Mouse (Mus musculus) kidney, adult 9 months (tissue): Measurements from ENCODE around the gene Apba1.

ENCODE experiments used
- DNase-seq: peaks from one replicate; pipeline ENCODE4 v3.0.0; 2022

Gene Apba1

DNA sequence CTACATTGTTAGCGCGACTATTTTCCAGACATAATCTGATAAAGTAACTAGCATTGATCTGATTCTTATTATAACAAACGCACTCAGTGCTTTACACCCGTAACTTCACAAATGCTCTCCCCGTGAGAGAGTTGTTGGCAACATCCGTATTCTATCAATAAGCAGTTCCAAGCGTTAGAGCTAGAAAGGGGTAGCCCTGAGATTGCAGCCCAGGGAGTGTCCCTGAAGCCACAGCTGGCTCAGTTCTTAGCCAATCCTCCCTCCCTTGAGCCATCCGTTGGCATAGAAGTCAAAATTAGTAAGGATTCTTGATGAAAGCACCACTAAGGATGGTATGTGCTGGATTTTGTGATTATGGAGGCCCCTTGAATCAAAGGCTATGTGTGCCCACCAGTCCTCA is 48.7 kb downstream of the Apba1 start:
- DNase-seq: no peak

DNA sequence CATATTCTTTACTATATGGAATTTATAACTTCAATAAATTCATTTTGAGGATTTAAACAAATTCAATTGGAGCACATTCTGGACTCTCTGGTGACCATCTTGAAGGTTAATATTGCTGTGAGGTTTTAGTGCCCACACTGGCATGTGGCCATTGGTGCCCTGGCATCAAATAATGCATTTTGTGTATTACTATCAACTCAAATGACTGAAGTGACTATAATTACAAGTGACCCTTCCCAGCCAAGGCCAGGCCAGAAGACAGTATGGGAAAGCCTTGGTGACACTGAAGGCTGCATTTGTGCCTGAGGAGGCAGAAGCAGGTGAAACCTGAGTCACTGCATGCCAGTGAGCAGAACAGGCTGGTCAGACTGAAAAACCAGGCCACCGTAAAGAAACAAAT is 50.5 kb downstream of the Apba1 start:
- no peak for DNase-seq

GRCm38 (mm10) chr19:23810512-23810911 is 51.8 kb downstream of the Apba1 start:
- no peak for DNase-seq

GRCm38 (mm10) chr19:23810976-23811375 is 52.3 kb downstream of the Apba1 start:
- DNase-seq: no peak

GRCm38 (mm10) chr19:23816762-23817161 is 58.1 kb downstream of the Apba1 start:
- no peak for DNase-seq

DNA sequence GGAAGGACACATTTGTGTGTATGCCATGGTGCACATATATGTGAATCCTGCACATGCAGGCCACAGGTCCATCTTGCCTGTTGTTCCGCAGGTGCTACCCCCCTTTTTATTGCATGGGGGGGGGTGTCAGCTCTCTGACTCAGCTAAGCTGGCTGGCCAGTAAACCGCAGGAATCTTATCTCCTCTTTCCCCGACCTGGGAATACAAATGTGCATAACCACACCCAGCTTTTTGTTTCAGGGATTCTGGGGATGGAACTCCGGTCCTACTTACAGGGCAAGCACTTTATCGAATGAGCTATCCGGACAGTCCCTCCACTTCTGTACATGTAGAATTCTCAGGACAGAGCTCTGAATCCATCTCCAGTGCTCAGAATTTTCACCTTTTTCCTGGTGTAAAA is 58.5 kb downstream of the Apba1 start:
- DNase-seq: no peak

DNA sequence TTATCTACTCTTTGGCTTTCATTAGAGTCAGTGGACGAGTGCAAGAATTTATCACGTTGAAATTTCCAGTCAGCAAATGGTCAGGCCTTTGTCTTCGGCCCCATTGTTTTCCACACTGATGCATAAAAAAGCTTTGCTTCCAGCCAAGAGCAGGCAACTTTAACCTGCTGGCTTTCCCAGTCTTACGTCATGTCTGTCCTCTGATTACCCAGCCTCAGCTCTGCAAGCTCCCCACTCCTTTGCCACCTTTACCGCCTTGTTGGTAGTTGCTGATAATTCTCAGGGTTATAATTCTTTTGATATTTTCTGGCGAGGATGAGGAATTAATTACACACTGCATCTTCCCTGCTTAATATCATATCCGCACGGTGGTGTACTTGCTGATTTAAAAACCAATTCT is 61.2 kb downstream of the Apba1 start:
- no peak for DNase-seq

GRCm38 (mm10) chr19:23822497-23822896 is 63.8 kb downstream of the Apba1 start:
- DNase-seq: no peak

- no peak for DNase-seq
Measured at GRCm38 (mm10) chr19:23823533-23823932, 64.8 kb downstream of the Apba1 start.

- DNase-seq: no peak
Measured at GRCm38 (mm10) chr19:23826251-23826650, 67.6 kb downstream of the Apba1 start.

- no peak for DNase-seq
Measured at GRCm38 (mm10) chr19:23830761-23831160, 72.1 kb downstream of the Apba1 start.

DNA sequence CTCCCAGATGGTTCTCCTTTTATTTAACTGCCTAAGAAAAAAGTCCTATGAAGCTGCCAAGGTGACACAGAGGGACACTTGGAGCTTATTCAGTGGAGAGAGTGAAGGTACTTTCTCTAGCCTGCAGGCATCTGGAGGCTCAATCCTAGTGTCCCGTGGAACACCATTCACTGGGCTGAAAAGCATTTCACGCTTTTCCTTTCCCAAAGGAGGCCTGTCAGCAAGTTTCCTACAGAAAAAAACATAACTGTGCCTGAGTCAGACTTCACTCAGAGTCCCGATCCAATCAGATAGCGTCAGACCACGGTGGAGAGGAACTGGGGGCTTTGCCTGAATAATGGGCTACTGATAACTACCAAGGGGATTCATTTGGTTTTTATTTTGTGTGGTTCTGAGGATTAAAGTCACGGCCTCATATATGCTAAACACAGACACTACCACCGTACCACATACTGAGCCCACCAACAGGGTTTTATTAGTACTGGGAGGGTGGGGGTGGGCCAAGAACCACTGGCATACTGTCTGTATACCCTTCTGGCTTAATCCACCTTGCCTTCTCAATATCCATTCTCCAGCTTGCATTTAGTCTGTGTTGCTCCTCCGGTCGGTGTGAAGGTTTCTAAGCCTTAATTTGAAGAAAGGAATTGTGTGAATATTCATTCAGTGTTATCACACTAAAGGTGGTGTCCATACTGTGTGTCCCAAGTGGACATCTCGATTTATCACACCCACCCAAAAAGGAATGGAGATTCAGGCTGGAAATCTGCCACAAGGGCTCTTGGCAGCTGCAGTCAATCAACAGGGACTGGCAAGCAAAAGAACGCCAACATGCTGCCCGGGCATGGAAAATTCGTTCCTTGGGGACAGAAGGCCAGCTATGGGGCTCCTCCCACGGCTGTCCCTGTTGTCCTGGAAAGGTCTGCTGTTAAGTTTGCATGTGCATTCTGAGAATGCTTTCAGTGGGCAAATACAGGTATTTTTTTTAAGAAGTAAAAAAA is 75.3 kb downstream of the Apba1 start:
- no peak for DNase-seq

GRCm38 (mm10) chr19:23834721-23835120 is 76.0 kb downstream of the Apba1 start:
- DNase-seq: no peak

- no peak for DNase-seq
Measured at GRCm38 (mm10) chr19:23855832-23856231, 97.1 kb downstream of the Apba1 start.

DNA sequence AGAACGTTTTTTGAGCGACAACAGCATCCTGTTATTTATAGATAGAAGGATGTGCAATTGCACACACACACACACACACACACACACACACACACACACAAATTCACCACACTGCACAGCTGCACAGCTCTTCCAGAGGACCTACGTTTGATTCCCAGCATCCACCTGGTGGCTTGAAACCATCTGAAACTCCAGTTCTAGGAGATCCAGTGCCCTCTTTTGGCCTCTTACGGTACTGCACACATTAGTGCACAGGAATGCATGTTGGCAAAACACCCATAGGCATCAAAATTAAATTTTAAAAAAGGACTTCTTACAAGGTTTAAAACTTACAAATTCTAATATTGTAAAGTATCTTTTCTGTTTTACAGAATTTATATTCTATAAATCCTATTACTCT is 99.4 kb downstream of the Apba1 start:
- DNase-seq: no peak

GRCm38 (mm10) chr19:23858781-23859180 is 100.1 kb downstream of the Apba1 start:
- no peak for DNase-seq

DNA sequence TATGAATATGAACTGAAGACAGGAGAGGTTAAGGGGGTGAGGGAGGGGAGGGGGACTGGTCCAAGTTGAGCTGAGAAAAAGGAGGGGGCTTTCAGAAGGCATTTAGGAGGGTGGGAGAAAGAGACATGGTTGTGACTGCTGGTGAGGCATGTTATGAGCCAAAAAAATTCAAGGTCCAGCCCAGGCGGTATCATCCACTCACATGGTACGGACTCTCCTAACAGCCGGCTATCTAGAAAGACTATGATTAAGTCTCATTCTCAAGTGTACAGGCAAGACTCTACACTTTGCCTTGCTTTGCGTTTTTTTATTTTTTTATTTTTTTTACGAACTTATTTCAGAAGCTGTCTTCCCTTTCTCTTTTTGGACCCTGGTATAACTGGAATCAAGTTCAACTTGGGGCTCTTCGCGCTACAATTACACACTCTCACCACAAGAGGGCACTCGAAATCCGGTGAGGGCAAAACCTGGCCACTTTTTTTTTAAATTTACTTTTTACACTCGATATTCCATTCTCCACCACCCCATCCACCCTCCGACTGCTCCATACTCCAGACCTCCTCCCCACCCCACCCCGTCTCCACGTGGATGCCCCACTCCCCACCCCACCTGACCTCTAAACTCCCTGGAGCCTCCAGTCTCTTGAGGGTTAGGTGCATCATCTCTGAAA is 101.6 kb downstream of the Apba1 start:
- DNase-seq: peak; percentile 28

DNA sequence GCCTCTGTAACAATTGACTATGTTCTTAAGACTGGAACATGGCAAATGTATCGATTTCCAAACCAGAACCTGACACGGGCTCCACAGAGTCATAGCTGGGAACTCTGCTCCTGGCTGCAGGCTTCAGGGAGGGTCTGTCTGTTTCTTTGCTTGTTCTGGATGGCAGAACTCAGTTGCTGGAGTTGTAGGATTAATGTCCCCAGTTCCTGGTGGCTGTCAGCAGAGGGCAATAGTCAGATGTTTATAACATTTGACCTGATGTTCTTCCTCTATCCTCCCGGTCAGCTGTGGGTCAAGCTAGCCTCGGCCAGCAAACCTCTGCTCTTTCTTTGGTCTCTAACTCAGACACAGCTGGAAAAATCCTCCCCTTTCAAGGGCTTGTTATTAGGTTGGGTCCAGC is 104.0 kb downstream of the Apba1 start:
- peak; percentile 40 for DNase-seq

GRCm38 (mm10) chr19:23863959-23864358 is 105.3 kb downstream of the Apba1 start:
- DNase-seq: peak; percentile 90

DNA sequence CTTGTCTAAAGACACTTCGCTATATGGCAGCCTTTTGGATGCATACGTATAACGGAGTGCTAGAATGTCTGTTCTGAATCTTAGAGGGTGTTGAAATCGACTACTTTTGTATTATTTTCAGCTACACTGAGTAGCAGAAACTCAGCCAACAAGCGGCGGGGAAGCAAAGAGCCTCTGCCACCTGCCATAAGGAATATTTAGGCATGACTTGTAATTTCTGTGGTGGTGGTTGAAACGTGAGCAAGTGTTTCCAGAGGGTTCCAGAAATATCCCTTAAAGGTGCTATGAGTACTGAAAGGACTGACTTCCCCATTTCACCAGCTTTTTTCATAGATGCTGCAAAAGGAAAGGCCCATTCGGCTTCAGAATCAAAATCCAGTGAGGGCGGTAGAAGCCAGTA is 107.4 kb downstream of the Apba1 start:
- DNase-seq: no peak

DNA sequence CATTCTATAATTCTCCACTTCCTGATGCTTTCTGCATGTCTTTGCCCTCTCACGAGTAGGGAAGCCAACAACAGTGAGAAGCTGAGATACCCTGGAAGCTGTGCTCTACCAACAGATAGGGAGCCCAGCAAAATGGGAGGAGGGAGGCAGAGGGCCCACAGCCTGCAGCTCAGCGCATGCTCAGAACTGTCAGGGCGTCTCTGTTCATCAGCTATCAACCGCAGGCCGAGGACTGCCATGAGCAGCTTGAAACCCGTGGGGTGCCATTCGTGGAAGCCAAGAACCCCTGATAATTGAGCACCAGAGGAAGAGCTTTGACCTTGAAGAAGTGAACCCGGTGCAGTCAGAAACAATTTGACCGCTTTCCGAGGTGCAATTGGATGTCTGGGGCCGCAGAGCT is 108.4 kb downstream of the Apba1 start:
- DNase-seq: no peak

- no peak for DNase-seq
Measured at GRCm38 (mm10) chr19:23867589-23867988, 108.9 kb downstream of the Apba1 start.

- no peak for DNase-seq
Measured at GRCm38 (mm10) chr19:23874502-23874901, 115.8 kb downstream of the Apba1 start.

GRCm38 (mm10) chr19:23875819-23876218 is 117.1 kb downstream of the Apba1 start:
- DNase-seq: no peak
